Mouse (Mus musculus): Measurements from ENCODE around the gene Lrrc75a.
"Not testable (repeated sequence)": the region's sequence is repeated elsewhere in the genome, so short reads cannot be mapped to it uniquely, and the experiment has no call there.

Lrrc75a gene

GRCm38 (mm10) chr11:62647661-62648590 lies at the start of gene Lrrc75a:
Gene Lrrc75a, minus strand, starts transcription at chr11:62648523.
- DNase-seq, result no peak

GRCm38 (mm10) chr11:62695126-62695525 lies 46.8 kb upstream of the Lrrc75a start:
- no peak for DNase-seq

- DNase-seq, result peak; percentile 35
Observed at GRCm38 (mm10) chr11:62693299-62694184, 45.2 kb upstream of the Lrrc75a start.

- DNase-seq, result no peak
Observed at GRCm38 (mm10) chr11:62691592-62691991, 43.3 kb upstream of the Lrrc75a start.

GRCm38 (mm10) chr11:62679954-62680353 lies 31.6 kb upstream of the Lrrc75a start:
- no peak for DNase-seq

- no peak for DNase-seq
Observed at GRCm38 (mm10) chr11:62678778-62679354, 30.5 kb upstream of the Lrrc75a start.

GRCm38 (mm10) chr11:62676290-62676596 lies 27.9 kb upstream of the Lrrc75a start:
- DNase-seq, result no peak

- peak; percentile 75 for DNase-seq
Observed at GRCm38 (mm10) chr11:62675480-62676289, 27.4 kb upstream of the Lrrc75a start.

- no peak for DNase-seq
Observed at GRCm38 (mm10) chr11:62670006-62670405, 21.7 kb upstream of the Lrrc75a start.

- peak; percentile 70 for DNase-seq
Observed at GRCm38 (mm10) chr11:62669471-62669870, 21.1 kb upstream of the Lrrc75a start.

- no peak for DNase-seq
Observed at GRCm38 (mm10) chr11:62668986-62669385, 20.7 kb upstream of the Lrrc75a start.

GRCm38 (mm10) chr11:62664250-62664649 lies 15.9 kb upstream of the Lrrc75a start:
- no peak for DNase-seq

GRCm38 (mm10) chr11:62660885-62661284 lies 12.6 kb upstream of the Lrrc75a start:
- DNase-seq, result no peak

GRCm38 (mm10) chr11:62652080-62652479 lies 3.8 kb upstream of the Lrrc75a start:
- no peak for DNase-seq

- DNase-seq, result no peak
Observed at GRCm38 (mm10) chr11:62651563-62651962, 3.2 kb upstream of the Lrrc75a start.

- DNase-seq, result not testable (repeated sequence)
Observed at GRCm38 (mm10) chr11:62649803-62650202, 1.5 kb upstream of the Lrrc75a start.

GRCm38 (mm10) chr11:62648591-62649391 lies 468 bp upstream of the Lrrc75a start, which contains the start of gene Mmgt2:
Gene Mmgt2, plus strand, starts transcription at chr11:62648664.
- peak; percentile 83 for DNase-seq

- no peak for DNase-seq
Observed at GRCm38 (mm10) chr11:62646958-62647515, 1.3 kb downstream of the Lrrc75a start.

- DNase-seq, result no peak
Observed at GRCm38 (mm10) chr11:62646495-62646843, 1.9 kb downstream of the Lrrc75a start.

- DNase-seq, result peak; percentile 65
Observed at GRCm38 (mm10) chr11:62645732-62646494, 2.4 kb downstream of the Lrrc75a start.

GRCm38 (mm10) chr11:62645337-62645675 lies 3.0 kb downstream of the Lrrc75a start:
- no peak for DNase-seq

Measured in layer of hippocampus, adult 9-11 months (tissue).